Mouse (Mus musculus) megakaryocyte progenitor cell, adult 5-6 weeks (primary cell): ENCODE data around the gene Gins2. TPM values are rescaled to one million over a fixed set of nuclear protein-coding genes. Genes with fewer than 3 reads are reported as not detected.

ENCODE experiments used
- ATAC-seq: replicated peaks from 2 replicates; pipeline ENCODE4 v1.8.0; 2016; ENCODE audit warnings: mild to moderate bottlenecking, moderate TSS enrichment, inconsistent platforms; ENCODE audit not compliant: poor library complexity
- total RNA-seq, 2 experiments: library from RNA; stranded (forward) in 1 of 2; stranded (reverse) in 1 of 2; fragments of 157-497, 149-512 nt in 1 of 2; fragments of 200-1000 nt in 1 of 2; gene quantifications; 2 replicates each; pipeline versions ENCODE4 v1.2.3 to v1.2.4; 2015 to 2017

Gins2 gene
- 65.9 and 67.1 TPM in 2 replicates for total RNA-seq (2015)
- total RNA-seq (2017) = 28.1 and 47.1 TPM in 2 replicates

DNA sequence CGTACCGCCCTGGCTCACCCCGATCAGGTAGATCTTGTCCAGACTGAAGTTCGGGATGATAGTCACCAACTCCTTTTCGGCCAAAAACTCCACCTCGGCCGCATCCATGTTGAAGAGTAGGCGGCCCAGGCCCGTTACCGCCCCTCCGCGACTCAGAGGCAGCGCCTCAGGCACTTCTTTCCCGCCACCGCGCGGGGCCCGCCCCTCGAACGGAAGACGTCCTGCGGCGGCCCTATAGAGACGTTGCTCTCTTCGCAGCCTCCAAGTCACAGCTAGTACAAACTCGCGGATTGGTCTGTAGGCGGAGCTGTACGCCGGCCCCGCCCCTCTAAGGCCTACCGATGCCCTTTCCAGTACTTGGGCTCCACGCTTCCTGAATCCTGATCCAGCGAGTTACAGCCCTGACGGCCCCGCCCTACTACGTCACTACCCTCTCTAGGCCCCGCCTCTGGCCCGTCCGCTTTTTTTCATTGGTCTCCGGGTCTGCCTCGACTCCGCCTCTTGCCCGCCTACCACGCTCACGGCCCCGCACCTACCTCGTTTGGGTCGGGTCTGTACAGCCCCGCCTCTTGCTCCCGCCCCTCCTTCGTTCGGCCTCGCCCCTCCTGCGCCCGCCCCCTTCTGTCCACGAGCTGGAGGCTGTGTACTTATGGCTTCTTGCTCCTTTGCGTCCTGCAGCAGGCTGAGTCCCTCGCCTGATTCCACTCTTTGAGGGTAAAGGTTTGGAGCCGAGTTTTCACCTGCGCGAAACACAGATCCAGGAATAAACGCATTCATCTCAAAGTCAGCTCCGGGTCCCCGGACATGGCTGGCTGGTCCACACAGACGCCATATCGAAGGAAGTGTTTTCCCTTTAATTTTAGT lies at the start of gene Gins2:
TSS of gene Gins2 (minus strand) at position 397 of the 864 bp plus-strand sequence.
- peak; percentile 93 for ATAC-seq

DNA sequence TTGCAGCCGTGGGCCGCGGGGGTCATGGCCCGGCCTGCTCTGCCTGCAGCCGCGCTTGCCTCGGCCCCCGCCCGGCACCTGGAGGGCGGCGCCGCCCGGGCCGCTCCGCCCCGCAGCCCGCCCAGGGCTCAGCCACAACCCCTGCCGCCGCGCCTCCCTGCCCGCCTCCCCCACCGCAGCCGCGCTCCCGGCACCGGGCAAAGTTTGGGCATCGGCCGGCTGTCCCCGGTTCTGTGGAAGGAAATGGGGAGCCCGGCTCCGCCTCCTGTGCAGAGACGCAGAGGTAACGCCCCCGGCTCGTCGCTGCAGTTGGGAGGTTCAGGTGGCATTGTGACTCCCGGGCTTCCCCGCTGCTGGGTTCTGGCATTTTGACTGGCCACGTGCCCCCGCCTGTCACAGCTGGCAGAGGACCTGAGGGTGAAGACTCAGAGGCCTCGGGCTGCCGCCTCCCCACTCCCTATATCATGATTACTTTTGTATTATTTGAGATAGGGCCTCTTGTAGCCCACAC lies 45.3 kb upstream of the Gins2 start:
- ATAC-seq = peak; percentile 66

DNA sequence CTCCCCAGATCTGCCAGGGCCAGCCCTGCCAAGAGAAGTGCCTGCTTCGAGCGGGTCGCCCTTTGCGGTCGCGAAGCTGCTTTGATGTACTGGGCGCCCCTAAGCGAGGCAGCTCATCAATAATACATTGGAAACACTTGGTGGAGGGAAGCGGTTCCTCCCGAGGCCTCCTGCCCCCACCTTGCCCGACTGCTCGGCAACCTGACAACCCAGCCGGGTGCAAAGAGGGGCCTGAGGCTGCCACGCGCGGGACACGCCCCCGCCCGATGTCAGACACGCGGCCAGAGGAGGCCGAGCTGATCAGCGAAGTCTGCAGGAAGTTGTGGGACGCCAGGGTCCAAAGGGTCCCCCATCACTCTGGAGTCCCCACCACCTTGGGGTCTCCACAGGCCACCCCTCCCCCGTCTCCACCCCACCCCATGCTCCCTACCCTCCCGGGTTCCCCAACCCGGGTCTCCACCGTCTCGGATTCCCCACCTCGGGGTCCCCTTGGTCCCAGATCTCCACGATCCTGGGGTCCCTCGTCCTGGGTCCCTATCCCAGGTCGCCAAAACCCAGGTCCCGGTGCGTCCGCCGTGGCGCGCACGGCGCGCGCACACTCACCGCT lies 44.7 kb upstream of the Gins2 start:
- 0 out of 2 replicates have a peak, but pooled peaks have one; percentile 12 for ATAC-seq

DNA sequence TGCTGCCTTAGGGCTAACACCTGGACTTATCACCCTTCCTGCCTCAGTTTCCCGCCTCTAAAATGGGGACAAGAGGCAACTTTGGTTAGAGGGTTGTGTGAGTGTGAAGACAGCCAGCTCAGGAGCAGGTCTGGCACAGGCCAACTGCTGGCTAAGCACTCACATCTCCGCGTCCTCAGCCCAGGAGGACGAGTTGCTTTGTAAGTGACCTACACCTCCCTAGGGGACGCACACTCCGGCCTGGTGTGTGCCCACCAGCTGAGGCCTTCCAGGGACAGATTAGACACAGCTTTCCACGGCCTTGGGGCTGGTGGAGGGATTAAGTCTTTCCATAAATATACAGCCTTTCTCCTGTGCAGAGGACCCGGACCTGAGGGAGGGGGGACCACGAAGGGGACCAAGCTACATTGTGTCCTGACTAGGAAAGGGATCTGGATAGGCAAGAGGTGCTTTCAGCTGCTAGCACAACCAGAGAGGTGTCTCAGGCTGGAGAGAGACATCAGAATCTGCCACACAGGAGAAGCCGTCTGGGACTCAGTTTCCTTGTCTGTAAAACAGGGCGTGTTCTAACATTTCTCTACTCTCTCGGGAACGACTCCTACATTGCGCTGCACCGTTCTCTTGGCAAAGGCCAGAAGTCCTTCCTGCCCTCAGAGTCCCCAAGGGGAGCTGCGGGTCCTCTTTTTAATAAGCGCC lies 44.0 kb upstream of the Gins2 start:
- ATAC-seq = no peak

DNA sequence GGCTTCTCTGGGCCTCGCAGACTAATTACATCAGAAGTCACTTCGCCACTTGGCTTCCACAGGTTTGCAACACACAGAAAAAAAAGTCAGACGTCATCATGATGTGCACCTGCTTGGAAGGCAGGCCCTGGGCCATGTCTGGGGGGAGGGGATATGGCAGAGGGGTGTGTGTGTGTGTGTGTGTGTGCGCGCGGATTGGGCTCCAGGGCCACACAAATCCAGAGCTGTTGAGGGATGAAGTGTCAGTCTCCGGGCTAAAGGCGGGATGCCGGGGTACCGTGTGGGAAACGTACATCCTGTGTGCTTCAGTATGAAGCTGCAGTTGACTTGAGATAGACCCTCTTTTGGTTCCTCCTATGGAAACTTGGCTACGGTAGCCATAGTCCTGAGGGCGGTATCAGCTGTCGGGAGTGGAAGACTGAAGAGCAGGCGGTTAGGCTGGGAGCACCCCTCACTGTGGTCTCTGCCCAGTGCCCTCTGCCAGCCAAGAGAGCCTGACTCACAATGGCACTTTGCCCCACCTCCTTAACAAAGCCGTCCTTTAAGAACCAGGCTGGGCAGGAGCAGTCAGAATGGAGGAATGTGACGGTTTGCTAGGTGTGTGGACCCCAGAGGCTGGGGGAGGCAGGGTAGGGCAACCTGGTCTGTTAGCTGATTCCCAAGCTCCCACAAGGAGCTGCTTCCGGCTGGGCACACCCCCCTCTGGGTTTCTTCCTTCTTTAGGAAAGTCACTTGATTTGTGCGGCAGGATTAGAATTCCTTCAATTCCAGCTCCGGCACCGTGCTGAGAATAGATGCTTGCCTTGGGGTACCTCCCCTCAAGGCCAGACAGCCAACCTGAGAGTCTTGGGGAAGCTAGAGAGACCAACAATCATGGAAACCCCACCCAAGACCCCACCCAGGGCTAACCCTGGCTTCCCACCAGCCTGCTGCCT lies 42.6 kb upstream of the Gins2 start:
- no peak for ATAC-seq

DNA sequence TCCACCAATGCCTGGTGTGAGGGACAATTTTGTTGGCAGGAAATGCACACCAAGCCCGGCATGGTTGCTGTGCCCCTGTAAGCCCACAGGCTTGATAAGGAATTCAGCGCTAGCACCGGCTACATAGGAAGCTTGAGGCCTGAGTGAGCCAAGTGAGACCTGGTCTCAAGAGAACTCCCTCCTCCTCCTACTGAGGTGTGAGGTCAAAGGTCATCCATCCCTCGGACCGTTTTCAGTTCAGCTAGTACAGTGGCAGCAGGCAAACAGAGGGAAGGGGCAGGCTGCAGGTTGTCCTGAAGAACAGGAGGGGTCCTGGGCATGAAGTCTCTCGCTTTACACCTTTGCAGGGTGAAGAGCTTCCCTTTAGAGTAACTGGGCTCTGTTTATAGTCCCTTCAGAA lies 41.7 kb upstream of the Gins2 start:
- ATAC-seq = no peak

DNA sequence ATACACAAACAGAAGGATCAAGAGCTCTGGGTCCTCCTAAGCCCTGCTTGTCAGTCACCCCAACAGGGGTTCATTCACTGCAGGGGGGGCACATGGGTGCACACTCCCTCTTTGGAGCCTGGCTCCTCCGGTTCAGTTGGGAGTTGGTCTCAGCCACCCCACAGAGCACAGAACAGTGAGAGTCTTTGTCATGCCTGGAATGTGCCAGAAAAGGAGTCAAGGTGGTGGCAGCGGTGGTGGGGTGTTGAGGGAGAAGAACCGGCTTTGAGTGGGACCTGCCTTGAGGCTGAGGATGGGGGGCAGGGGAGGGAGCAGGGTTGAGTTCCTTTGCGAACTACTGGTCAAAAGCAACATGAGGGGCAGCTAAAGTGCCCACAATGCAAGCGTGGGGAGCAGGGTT lies 40.9 kb upstream of the Gins2 start:
- no peak for ATAC-seq

DNA sequence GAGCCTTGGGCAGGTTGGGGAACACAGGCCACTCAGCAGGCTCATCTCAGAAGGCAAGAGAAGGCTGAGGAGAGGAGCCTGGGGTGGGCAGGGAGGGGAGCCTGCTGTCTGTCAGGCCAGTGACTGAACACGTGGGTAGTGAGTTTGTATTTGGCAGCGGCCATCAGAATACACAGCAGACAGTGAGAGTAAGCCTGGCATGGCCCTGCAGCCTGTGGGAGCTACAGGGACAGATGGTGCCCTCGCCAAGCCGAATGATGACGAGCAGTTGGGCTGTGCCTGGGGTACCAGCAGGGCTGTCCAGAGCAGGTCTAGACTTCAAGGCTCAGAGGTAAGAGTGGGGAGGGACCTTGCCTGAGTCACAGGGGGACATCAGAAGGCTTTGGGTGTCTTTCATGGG lies 38.2 kb upstream of the Gins2 start:
- no peak for ATAC-seq

DNA sequence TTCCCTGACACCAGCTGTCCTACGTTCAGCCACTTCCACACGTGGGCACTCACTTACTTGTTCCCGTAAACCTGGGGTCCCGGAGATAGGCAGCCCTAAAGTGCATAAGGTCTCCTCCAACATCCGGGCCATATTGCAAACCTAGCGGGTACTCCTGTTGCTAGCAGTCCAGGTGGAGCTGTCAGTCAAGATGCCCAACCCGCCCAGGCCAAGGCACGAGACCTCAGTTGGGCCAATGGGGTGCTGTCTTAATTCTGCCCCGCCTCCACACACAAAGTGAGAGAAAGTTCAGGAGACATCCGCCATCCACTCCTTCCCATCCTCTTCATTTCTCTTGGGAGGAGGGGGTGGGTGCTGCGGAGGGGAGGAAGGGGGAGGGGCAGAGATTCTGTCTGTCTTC lies 37.4 kb upstream of the Gins2 start:
- ATAC-seq = no peak

DNA sequence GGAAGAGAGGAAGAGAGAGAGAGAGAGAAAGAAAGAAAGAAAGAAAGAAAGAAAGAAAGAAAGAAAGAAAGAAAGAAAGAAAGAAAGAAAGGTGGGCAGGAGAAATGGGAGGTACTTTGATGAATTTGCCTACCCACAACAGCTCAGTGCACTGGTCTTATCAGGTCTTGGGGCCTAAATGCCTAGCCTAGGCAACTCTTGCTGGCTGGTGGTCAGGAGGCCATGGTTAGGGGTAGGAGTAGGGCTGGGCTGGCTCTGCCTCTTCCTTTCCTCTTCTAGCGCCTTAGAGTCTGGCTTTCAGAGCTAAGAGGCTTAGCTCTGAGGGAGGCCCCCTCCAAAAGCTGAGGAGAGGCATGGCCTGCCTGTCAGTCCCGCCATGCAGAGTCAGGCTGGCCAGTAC lies 34.5 kb upstream of the Gins2 start:
- ATAC-seq = no peak; the same call in 1 of the 2 replicates

DNA sequence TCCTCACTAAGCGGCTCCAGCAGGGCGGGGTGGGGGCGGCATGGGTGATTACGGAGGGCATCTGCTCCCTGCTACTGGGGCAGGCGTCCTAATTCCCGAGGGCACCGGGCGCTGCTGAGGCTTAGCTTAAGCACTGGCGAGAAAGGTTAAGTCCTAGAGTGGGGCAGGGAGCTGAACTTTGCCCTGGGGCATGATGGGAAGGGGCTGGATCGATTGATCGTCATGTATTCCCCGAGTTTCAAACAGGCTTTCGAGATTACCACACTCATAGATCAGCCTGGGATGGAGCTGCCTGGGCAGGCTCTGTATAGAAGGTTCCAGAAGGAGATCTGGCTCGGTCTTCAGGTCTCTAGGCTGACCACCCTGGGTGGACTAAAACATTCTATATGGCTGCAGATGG lies 33.1 kb upstream of the Gins2 start:
- ATAC-seq = no peak

DNA sequence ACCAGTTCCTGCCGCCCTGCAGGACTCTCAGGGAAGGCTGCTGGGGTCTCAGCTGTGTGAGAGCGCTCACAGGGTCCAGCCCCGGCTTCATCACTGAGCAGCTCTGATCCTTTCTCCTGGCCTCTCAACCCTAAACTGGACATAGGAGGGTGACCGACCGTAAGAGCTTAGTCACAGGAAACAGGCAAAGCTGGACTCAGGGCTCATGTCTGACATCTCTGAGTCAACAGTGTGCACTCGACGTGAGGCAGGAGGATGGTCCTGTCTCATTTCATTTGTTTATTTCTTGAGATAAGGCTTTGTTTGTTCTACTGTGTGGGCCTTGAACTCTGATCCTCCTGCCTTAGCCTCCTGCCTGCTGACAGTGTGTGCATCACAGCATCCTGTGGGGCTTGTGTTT lies 31.3 kb upstream of the Gins2 start:
- no peak for ATAC-seq

DNA sequence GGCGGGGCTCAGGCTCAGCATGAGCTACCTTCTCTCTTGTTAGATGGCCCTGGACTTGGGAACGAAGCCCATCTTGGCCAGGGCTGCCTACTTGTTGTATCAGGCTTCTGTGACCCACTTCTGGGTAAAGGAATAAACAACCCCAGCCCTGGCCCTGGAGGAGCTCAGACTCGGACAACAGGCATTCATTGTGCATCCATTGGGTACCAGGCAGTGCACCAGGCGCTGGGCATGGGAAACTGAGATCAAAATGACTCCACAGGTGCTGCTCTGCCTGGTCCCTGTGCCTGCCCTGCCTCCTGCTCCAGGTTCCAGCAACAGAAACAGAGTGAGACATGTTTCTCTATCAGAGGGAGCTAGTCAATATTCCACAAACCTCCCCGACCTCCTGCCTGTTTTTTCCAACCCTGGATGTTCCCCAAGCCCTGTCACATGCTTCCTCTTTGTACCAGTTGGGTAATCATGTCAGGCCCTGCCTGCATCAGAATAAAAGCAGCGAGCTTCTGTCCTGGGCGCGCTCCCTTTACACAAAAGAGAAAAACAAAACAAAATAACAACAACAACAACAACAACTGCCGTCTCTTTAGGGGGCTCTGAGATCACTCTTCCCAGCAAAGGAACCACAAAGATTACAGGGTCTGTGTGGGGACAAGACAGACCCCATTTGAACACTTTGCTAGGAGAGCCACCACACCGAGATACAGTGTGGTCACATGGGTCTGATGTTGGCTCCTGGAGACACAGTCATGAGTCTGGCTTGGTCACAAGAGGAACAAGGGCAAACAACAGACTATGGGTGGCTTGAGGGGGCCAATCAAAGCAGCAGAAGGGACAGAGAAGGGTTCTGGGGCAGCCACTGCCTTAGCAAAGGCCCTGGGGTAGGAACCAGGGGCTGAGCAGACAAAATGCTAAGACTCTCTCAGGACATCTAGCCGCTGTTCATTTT lies 30.4 kb upstream of the Gins2 start:
- peak; percentile 50 for ATAC-seq

DNA sequence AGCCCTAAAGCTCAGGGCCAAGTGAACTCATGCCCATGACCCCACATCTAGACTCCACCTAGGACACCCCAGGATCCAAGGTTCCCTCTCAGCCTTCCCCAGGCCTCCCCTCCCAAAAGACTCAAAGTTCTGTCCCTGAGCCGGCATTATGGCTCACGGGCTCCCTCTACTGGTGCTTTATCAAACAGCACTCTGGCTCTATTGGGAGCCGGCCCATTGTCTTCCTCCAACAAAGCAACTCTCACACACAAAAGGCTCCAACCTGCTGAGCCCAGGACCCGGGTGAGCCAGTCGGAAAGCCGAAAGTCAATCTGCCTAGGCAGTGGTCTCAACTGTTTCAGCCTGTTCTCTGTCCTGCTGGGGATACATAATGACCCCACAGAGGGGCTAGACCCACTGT lies 29.0 kb upstream of the Gins2 start:
- peak; percentile 89 for ATAC-seq

DNA sequence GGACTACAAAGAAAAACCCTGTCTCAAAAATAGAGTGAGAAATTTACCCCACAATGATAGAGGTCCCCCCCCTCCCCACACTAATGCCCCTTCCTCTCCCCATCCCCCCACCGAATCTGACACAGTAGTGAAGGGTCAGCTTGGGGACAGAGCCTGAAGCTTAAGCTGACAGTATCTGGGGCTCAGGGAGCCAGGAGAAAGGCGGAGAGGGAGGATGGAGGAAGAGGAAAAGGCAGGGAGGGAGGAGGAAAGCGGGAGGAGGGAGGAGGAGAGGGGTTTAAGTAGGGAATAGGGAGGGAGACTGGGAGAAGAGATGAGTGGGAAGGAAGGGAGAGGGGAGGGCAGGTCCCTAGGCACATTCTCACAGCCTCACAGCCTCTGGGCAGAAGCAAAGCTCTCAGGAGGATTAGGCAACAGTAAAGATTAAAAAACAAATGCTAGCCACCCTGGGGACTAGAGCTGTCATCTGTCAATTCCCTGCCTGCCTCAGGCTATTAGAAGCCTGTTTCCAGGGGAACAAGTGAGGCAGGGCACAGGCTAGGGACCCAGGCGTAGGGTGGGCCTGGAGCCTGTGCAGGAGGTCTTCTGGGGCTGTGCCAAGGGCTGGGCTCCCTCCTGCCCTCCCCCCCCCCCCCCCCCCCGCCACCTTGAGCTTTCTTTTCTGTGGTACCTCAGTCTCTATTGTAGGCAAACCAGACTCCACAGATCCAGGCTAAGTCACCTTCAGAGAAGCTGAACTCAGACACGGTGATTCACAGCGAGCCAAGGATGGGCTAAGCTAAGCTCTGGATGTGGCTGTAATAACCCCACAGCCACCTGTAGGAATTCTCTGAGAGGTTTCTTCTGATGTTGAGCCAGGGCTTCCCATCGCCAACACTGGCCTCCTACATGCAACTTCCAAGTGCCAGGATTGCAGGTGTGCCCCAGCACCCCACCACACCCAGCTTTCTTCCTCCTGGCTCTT lies 27.8 kb upstream of the Gins2 start:
- ATAC-seq = no peak

DNA sequence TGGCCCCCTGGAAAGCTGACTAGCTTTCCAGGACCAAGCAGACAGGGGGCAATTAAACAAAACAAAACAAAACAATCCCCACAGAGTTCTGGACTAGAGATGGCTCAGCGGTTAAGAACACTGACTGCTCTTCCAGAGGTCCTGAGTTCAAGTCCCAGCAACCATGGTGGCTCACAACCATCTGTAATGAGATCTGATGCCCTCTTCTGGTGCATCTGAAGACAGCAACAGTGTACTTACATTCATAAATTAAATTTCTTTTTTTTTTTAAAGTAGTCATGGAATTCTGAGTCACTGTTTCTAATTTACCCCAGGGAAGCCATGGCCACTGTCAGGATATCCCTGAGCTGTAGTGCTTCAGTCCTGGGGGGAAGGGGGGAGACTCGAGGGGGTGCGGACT lies 25.4 kb upstream of the Gins2 start:
- ATAC-seq = no peak

DNA sequence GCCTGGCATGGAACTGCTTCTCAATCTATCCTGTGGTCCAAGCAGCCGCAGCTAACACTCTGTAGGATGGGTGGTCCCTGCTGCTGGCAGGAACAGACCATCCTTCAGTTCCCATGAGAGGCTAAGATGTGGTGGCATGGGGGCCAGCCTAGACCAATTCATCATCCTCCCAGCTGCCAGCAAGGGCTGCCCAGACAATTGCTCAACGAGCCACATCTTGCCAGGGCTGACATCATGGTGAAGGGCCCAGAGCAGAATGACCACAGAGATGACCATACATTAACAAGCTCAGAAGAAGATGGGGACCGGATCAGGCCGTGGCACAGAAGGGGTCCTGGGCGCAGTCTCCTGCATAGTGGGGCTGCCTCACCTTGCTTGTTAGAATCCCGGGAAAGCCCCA lies 21.7 kb upstream of the Gins2 start:
- no peak for ATAC-seq

DNA sequence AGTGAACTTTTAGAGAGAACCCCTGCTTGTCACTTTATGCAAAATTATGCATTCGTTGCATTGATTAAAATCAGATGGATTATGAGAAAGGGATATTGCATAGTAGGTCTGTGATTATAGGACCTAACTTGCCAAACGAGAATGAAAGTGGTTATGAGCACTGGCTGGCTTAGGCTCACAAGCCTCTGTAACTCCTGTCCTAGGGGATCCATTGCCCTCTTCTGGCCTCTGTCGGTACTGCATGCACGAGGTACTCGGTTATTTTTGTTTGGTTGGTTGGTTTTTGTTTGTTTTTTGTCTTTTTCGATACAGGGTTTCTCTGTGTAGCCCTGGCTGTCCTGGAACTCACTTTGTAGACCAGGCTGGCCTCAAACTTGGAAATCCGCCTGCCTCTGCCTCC lies 18.8 kb upstream of the Gins2 start:
- peak; percentile 96 for ATAC-seq
